Mouse (Mus musculus) adrenal gland, postnatal 14 days (tissue): ENCODE measurements at regions not wholly inside any gene's neighbourhood (a gene's known extent, or its start where the extent isn't known, plus 50 kb on each side); places are given as distances from the start of the nearest gene placed in this dataset.

Experiments used
- DNase-seq: peaks from one replicate; pipeline ENCODE4 v3.0.0; 2021; ENCODE audit warnings: mixed read lengths

- DNase-seq: no peak
Measured at GRCm38 (mm10) chr8:11979056-11979455, 138.8 kb downstream of the Tex29 start.

GRCm38 (mm10) chr8:11981458-11981857 is 141.2 kb downstream of the Tex29 start:
- DNase-seq: peak; percentile 42

- no peak for DNase-seq
Measured at GRCm38 (mm10) chr8:11990024-11990423, 149.8 kb downstream of the Tex29 start.

- peak; percentile 78 for DNase-seq
Measured at GRCm38 (mm10) chr8:11999736-12000458, 159.6 kb downstream of the Tex29 start.

- no peak for DNase-seq
Measured at GRCm38 (mm10) chr8:12000459-12000789, 160.2 kb downstream of the Tex29 start.

GRCm38 (mm10) chr8:12004241-12004640 is 164.0 kb downstream of the Tex29 start:
- DNase-seq: no peak

GRCm38 (mm10) chr8:12012769-12013168 is 172.5 kb downstream of the Tex29 start:
- DNase-seq: peak; percentile 32

GRCm38 (mm10) chr8:12017750-12018149 is 177.5 kb downstream of the Tex29 start:
- no peak for DNase-seq

GRCm38 (mm10) chr8:12019272-12019671 is 179.0 kb downstream of the Tex29 start:
- peak; percentile 56 for DNase-seq

GRCm38 (mm10) chr8:12023669-12024390 is 183.6 kb downstream of the Tex29 start:
- peak; percentile 29 for DNase-seq

- no peak for DNase-seq
Measured at GRCm38 (mm10) chr8:12030363-12031116, 190.3 kb downstream of the Tex29 start.

- DNase-seq: no peak
Measured at GRCm38 (mm10) chr8:12031796-12032195, 191.5 kb downstream of the Tex29 start.

GRCm38 (mm10) chr8:12032386-12032785 is 192.1 kb downstream of the Tex29 start:
- DNase-seq: no peak

GRCm38 (mm10) chr8:12036349-12036748 is 196.1 kb downstream of the Tex29 start:
- DNase-seq: no peak

- no peak for DNase-seq
Measured at GRCm38 (mm10) chr8:12040924-12041323, 200.7 kb downstream of the Tex29 start.

GRCm38 (mm10) chr8:12041662-12042061 is 201.4 kb downstream of the Tex29 start:
- peak; percentile 7 for DNase-seq

- DNase-seq: no peak
Measured at GRCm38 (mm10) chr8:12050841-12051240, 210.6 kb downstream of the Tex29 start.

- DNase-seq: no peak
Measured at GRCm38 (mm10) chr8:12051357-12051756, 211.1 kb downstream of the Tex29 start.

- peak; percentile 52 for DNase-seq
Measured at GRCm38 (mm10) chr8:12055931-12056330, 215.7 kb downstream of the Tex29 start.

- DNase-seq: no peak
Measured at GRCm38 (mm10) chr8:12061237-12061636, 217.4 kb upstream of the A230072I06Rik start.

GRCm38 (mm10) chr8:12062710-12063109 is 215.9 kb upstream of the A230072I06Rik start:
- peak; percentile 42 for DNase-seq

- DNase-seq: no peak
Measured at GRCm38 (mm10) chr8:12064664-12065063, 214.0 kb upstream of the A230072I06Rik start.

- no peak for DNase-seq
Measured at GRCm38 (mm10) chr8:12066454-12066853, 212.2 kb upstream of the A230072I06Rik start.
